Mouse (Mus musculus) intestine, embryonic 16.5 days (tissue): ENCODE results near the gene Adgrv1. TPM values are rescaled to one million over a fixed set of nuclear protein-coding genes. Genes with fewer than 3 reads are reported as not detected.
A peak's percentile ranks its signal among the peaks of the same experiment; 100 is the strongest.
"Not testable (repeated sequence)": the region's sequence is repeated elsewhere in the genome, so short reads cannot be mapped to it uniquely, and the experiment has no call there.

Experiments
- ATAC-seq: fragments of 200-750 bp; cut with Nextera tagmentation; 2 replicates; pipeline ENCODE4 v1.8.0; 2017; ENCODE audit warnings: moderate TSS enrichment, moderate library complexity
- H3K27ac ChIP-seq: fragments of 300-500 bp; sonication (generic); 2 replicates; pipeline ENCODE4 v1.5.1; 2014; ENCODE audit warnings: mild to moderate bottlenecking, low read length
- H3K27me3 ChIP-seq: fragments of 300-500 bp; sonication (generic); replicated peaks from 2 replicates; pipeline ENCODE4 v1.6.1; 2014; ENCODE audit warnings: low read length, control low read depth, mixed read lengths; ENCODE audit not compliant: control insufficient read depth, insufficient read depth
- H3K36me3 ChIP-seq: fragments of 300-500 bp; sonication (generic); 2 replicates; pipeline ENCODE4 v1.6.1; 2014; ENCODE audit warnings: low read length, control low read depth; ENCODE audit not compliant: control insufficient read depth, insufficient read depth
- H3K4me1 ChIP-seq: fragments of 300-500 bp; sonication (generic); 2 replicates; pipeline ENCODE4 v1.6.1; 2014; ENCODE audit warnings: low read length, control low read depth, mixed read lengths; ENCODE audit not compliant: control insufficient read depth, insufficient read depth
- H3K4me2 ChIP-seq: fragments of 300-500 bp; sonication (generic); 2 replicates; pipeline ENCODE4 v1.6.1; 2014; ENCODE audit warnings: low read depth, low read length, control low read depth
- H3K4me3 ChIP-seq: fragments of 300-500 bp; sonication (generic); 2 replicates; pipeline ENCODE4 v1.5.1; 2014; ENCODE audit warnings: mild to moderate bottlenecking, low read length
- H3K9ac ChIP-seq: fragments of 300-500 bp; sonication (generic); 2 replicates; pipeline ENCODE4 v1.6.1; 2014; ENCODE audit warnings: low read depth, low read length
- H3K9me3 ChIP-seq: fragments of 300-500 bp; sonication (generic); 2 replicates; pipeline ENCODE4 v1.6.1; 2016; ENCODE audit warnings: low read length, control low read depth; ENCODE audit not compliant: control insufficient read depth
- WGBS: fragments of 180-500 bp; shearing (Covaris S2); extraction: QIAGEN DNeasy Blood & Tissue Kit; methylation state at CpG from one replicate; pipeline ENCODE4 v1.1.7; 2014; 5-methylcytosine and 5-hydroxymethylcytosine counted together
- polyA plus RNA-seq: library from polyadenylated mRNA; unstranded; fragments of >200 nt; fragmentation: Nextera tagmentation; extraction: Ambion mirVana; gene quantifications from 2 replicates; pipeline ENCODE4 v1.2.1, GENCODE M21; 2015

Gene Adgrv1
- polyA plus RNA-seq, 1 experiment from 2014 or later, result 0.56 TPM

DNA sequence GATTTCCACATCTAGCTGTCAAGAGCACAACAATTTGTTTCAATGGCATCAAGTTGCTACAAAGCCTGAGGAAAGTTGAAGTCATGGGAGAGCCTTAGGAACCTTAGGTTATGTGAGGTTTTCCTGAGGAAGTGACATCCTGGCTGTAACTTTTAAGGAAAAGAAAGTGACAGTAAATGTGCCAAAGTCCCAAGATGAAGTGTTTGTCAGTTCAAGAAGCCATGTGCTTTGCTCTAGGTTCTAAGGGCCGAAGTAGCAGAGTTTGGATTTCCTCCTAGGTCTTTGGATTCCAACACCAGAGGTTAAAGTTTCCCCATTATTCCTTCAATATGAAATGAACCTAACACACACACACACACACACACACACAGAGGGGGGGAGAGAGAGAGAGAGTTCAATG, 332.1 kb downstream of the Adgrv1 start:
- Histone ChIP-seq H3K4me3 (no peak overlapping the region), H3K27me3 (no peaks in the 10 kb centered on the region), H3K9me3 (no peaks in the 10 kb centered on the region), H3K4me2 (no peak overlapping the region), H3K27ac (no peak overlapping the region), H3K36me3 (no peaks in the 10 kb centered on the region), H3K4me1 (no peaks in the 10 kb centered on the region), H3K9ac (no peak overlapping the region)
- 74% methylated on average over 1 of the region's 1 CpGs for WGBS
- no peak for ATAC-seq

DNA sequence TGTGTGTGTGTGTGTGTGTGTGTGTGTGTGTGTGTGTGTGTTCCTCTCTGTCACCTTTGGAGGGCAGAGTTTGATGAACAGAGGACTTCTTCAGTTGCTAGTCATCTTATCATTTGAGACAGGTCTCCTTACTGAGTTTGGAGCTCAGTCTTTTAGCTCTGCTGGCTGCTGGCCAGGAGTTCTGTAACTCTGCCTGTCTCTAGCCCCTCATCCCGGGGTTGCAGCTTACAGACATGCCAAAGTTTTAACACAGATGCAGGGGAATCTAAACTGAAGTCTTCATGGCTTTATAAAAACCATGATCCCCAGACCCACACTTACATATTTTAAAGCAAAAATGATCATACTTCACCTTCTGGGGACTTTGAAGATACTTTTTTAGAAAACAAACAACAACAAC, 338.8 kb downstream of the Adgrv1 start:
- no peaks in the 10 kb centered on the region for H3K9me3 ChIP-seq
- H3K4me1 ChIP-seq, result no peaks in the 10 kb centered on the region
- H3K27me3 ChIP-seq, result no peaks in the 10 kb centered on the region
- WGBS, result 39% methylated on average over 1 of the region's 1 CpGs
- H3K9ac ChIP-seq, result no peak overlapping the region
- H3K36me3 ChIP-seq, result no peaks in the 10 kb centered on the region
- no peak for ATAC-seq
- no peak overlapping the region for H3K4me3 ChIP-seq
- H3K4me2 ChIP-seq, result no peak overlapping the region
- no peak overlapping the region for H3K27ac ChIP-seq

DNA sequence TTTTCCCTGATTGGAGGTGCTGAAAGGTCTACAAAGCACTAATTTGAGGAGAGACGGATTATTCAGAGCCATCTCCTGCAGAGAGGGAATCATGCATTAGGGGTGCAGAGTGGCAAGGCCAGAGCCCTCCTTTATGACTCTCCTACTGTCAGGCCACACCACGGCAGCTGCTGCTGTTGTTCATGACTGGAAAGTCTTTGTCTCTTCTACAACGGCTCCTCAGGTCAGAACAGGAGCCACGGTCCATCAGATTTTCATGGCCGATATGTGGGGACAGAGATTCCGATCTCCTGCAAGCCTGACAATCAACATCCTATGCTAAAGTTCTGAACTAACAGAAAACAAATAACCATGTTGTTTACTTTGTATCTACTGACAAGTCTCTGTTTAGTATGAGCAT, 350.8 kb downstream of the Adgrv1 start:
- Histone ChIP-seq H3K27me3 (no peaks in the 10 kb centered on the region), H3K27ac (no peak overlapping the region), H3K36me3 (no peaks in the 10 kb centered on the region), H3K4me3 (no peak overlapping the region), H3K9me3 (no peaks in the 10 kb centered on the region), H3K4me1 (no peaks in the 10 kb centered on the region), H3K4me2 (no peak overlapping the region), H3K9ac (no peak overlapping the region)
- no peak for ATAC-seq
- 74% methylated on average over 6 of the region's 6 CpGs for WGBS

- Histone ChIP-seq H3K4me1 (no peaks in the 10 kb centered on the region), H3K4me2 (no peak overlapping the region), H3K9ac (no peak overlapping the region), H3K36me3 (no peaks in the 10 kb centered on the region), H3K27ac (no peak overlapping the region), H3K27me3 (no peaks in the 10 kb centered on the region), H3K9me3 (no peaks in the 10 kb centered on the region), H3K4me3 (no peak overlapping the region)
- WGBS, result 93% methylated on average over 1 of the region's 1 CpGs
- ATAC-seq, result no peak
Measured at GRCm38 (mm10) chr13:81280650-81281229, 352.2 kb downstream of the Adgrv1 start.

DNA sequence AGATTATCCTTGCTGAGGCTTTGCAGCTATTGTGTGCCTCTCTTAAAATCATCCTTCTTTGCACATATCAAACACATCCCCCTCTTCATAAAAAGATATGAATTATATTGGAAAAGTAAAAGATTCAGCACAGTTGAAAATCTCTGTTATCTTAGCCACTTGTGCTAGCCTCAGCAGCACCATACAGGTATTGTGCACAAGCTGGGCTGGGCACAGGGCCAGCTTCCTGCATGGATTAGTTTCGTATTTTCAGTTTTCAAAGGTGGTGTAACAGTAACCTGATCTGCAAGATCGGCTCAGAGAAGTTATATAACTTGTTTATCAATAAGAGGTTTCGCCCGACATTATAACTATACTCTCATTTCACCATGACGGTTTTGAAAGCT, 353.6 kb downstream of the Adgrv1 start:
- Histone ChIP-seq H3K4me1 (no peaks in the 10 kb centered on the region), H3K9ac (no peak overlapping the region), H3K4me3 (no peak overlapping the region), H3K4me2 (no peak overlapping the region), H3K36me3 (no peaks in the 10 kb centered on the region), H3K27me3 (no peaks in the 10 kb centered on the region), H3K9me3 (no peaks in the 10 kb centered on the region), H3K27ac (peak overlapping the region; percentile 63)
- ATAC-seq, result no peak
- 59% methylated on average over 5 of the region's 5 CpGs for WGBS

DNA sequence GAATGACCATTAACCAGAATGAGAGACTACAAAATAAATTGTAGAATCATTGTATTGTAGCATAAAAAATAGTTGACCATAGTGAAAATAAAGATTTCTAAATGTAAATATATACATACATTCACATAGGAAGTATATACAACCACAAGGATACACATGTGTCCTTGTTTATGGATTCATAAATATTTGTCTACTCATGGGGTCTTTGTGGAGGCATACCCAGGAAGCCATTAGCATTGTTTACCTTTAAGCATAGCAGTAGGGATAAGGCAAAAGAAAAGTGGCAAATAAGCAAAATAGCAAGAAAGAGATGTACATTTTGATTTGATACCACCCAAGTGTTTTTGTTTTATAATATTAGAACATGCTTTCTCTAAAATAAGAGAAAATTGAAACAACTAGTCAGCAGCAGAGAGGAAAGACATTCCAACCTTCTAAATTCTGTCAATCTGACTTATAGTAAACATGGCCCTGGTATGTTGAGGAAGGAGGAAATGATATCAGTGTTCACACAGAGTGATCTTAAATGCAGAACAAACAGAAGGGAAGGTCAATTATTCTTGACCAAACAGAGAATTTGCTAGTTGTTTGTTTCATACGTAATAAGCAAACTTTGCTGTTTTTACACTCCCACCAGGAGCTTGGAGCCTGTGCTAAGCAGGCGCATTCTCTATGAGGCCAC, 354.1 kb downstream of the Adgrv1 start:
- Histone ChIP-seq H3K9ac (no peak overlapping the region), H3K9me3 (no peaks in the 10 kb centered on the region), H3K27ac (peak overlapping the region; percentile 63; the same call in 1 of the 2 replicates), H3K4me1 (no peaks in the 10 kb centered on the region), H3K27me3 (no peaks in the 10 kb centered on the region), H3K4me3 (no peak overlapping the region), H3K4me2 (no peak overlapping the region), H3K36me3 (no peaks in the 10 kb centered on the region)
- WGBS, result 40% methylated on average over 2 of the region's 2 CpGs
- peak; percentile 79 for ATAC-seq

DNA sequence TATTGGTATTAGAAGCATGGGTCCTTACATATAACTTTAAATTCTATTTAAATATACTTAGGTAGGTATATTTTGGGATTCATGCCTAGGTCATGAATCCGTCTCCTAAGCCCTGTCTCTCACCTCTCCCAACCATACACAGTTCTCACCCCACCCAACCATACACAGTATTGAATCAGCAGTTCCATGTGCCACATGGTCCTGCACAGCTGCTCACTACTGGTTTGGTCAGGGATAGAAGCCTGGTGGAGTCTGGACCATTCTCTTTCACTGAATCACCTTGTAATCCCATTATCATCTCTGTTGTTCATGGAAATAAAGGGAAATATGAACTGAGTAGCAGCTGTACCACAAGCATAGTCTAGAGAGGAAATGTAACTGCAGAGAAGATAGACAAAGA, 359.1 kb downstream of the Adgrv1 start:
- ATAC-seq, result no peak

GRCm38 (mm10) chr13:81270396-81270795, 362.6 kb downstream of the Adgrv1 start:
- Histone ChIP-seq H3K36me3 (no peaks in the 10 kb centered on the region), H3K27me3 (no peaks in the 10 kb centered on the region), H3K9ac (no peak overlapping the region), H3K4me3 (no peak overlapping the region), H3K27ac (no peak overlapping the region), H3K4me2 (no peak overlapping the region), H3K4me1 (no peaks in the 10 kb centered on the region), H3K9me3 (no peaks in the 10 kb centered on the region)
- ATAC-seq, result no peak
- 78% methylated on average over 6 of the region's 6 CpGs for WGBS

More for the DNA sequence above, 359.1 kb downstream of the Adgrv1 start:
- no peak overlapping the region for H3K4me2 ChIP-seq
- no peaks in the 10 kb centered on the region for H3K4me1 ChIP-seq
- no peak overlapping the region for H3K27ac ChIP-seq
- no peaks in the 10 kb centered on the region for H3K27me3 ChIP-seq
- H3K9ac ChIP-seq, result no peak overlapping the region
- H3K4me3 ChIP-seq, result no peak overlapping the region
- no peaks in the 10 kb centered on the region for H3K9me3 ChIP-seq
- no peaks in the 10 kb centered on the region for H3K36me3 ChIP-seq
- WGBS, result 80% methylated on average over 1 of the region's 1 CpGs

DNA sequence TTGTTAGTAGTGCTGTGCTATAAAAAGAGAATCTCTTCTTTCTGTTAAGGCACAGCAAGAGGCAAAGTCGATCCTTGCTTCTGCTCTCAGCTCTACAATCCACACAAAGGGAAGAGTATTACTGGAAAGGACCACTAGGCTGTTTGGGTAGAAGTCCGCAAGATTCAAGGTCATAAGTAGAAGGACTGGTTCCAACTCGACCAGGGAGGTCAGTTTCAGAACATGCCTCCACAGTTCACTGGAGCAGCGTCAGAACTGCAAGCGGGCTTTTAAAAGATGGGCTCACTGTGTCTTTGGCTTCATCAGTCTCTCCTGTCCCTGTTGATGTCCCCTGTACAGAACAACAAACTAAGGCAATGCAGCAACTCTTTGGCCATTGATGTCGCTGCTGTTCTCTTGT, 363.9 kb downstream of the Adgrv1 start:
- H3K36me3 ChIP-seq, result no peaks in the 10 kb centered on the region
- no peak overlapping the region for H3K27ac ChIP-seq
- no peaks in the 10 kb centered on the region for H3K9me3 ChIP-seq
- no peak overlapping the region for H3K4me3 ChIP-seq
- no peaks in the 10 kb centered on the region for H3K4me1 ChIP-seq
- WGBS, result 75% methylated on average over 6 of the region's 6 CpGs
- H3K9ac ChIP-seq, result no peak overlapping the region
- H3K4me2 ChIP-seq, result no peak overlapping the region
- no peaks in the 10 kb centered on the region for H3K27me3 ChIP-seq
- ATAC-seq, result no peak

DNA sequence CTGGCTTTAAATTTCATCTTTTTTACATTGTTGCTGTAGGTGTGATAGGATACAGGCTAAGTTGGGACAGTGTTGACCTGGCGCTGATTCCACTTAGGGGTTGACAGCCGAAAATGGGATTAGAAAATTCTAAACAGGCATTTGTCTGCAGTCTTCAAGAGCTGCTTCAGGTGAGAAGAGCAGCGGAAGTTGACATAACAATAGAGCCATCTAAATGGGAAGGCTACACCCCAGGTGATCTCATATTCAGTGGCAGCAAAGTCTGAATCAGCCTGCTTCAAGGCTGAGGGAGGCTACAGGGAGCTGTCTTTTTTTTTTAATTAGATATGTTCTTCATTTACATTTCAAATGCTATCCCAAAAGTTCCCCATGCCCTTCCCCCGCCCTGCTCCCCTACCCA, 365.5 kb downstream of the Adgrv1 start:
- H3K36me3 ChIP-seq, H3K27me3 ChIP-seq, H3K4me3 ChIP-seq, H3K4me2 ChIP-seq, ATAC-seq, H3K27ac ChIP-seq, H3K9me3 ChIP-seq, H3K4me1 ChIP-seq, H3K9ac ChIP-seq: not testable (repeated sequence)
- 80% methylated on average over 4 of the region's 4 CpGs for WGBS
